Mouse (Mus musculus): ENCODE results near the gene Brwd3. TPM values are rescaled to one million over a fixed set of nuclear protein-coding genes. Genes with fewer than 3 reads are reported as not detected.

Gene Brwd3
- polyA plus RNA-seq, 1 experiment, result 3.5 TPM

DNA sequence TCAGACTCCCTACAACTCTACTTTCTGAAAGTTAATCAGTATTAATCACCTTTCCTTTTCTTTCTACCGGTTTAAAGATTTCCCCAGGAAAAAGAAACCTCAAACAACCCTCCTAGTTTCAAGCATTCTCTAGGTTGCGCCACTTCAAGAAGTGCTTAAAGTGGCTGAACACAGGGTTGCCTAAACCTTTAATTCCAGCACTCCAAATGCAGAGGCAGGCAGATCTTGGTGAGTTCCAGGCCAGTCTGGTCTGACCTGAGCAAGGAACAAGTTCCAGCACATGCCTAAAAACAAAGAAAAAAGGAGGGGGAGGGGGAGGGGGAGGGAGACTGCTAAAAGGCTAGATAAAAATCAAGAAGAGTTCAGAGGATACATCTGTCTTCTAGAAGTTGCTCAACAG, 6.1 kb downstream of the Brwd3 start:
- DNase-seq, result no peak
- Histone ChIP-seq H3K27ac (ENCODE audit: insufficient read depth, low read length) (no peak overlapping the region), H3K4me1 (ENCODE audit: control insufficient read depth, insufficient read depth, low read length) (no peaks in the 10 kb centered on the region), H3K27me3 (ENCODE audit: control insufficient read depth, insufficient read depth, low read length) (no peaks in the 10 kb centered on the region), H3K4me3 (replicated peaks; ENCODE audit: insufficient read depth, low read depth, low read length) (no peak overlapping the region)
- WGBS, result 76% methylated on average over 2 of the region's 2 CpGs
- no peak for TF ChIP-seq CTCF (IDR thresholded peaks at IDR 0.05; ENCODE audit: borderline replicate concordance, insufficient read depth, low read depth, low read length)
- TF ChIP-seq POLR2A (IDR thresholded peaks at IDR 0.05; ENCODE audit: borderline replicate concordance, insufficient read depth, low read length), result no peak

DNA sequence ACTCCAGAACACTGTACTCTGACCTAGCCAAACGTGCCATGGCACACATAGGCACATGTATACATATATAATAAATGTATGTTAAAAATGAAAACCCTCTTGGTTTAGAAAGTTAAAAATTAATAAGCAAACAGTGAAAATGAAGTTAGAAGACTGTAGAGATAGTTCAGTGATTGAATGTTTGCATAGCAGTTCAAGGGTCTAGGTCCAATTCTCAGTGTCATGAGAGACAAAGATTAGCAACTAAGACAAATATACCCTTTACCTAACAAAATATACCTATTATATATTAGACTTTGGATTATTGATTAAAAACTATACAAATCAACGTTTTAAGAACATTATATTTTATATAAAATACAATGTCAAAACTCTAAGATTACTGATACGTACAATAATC, 36.9 kb downstream of the Brwd3 start:
- no peaks in the 10 kb centered on the region for H3K27me3 ChIP-seq (ENCODE audit: control insufficient read depth, insufficient read depth, low read length)
- 83% methylated on average over 3 of the region's 3 CpGs for WGBS
- no peak for DNase-seq
- H3K4me3 ChIP-seq (replicated peaks; ENCODE audit: insufficient read depth, low read depth, low read length), result no peak overlapping the region
- no peak overlapping the region for H3K27ac ChIP-seq (ENCODE audit: insufficient read depth, low read length)
- no peaks in the 10 kb centered on the region for H3K4me1 ChIP-seq (ENCODE audit: control insufficient read depth, insufficient read depth, low read length)
- TF ChIP-seq POLR2A (IDR thresholded peaks at IDR 0.05; ENCODE audit: borderline replicate concordance, insufficient read depth, low read length) (no peak), CTCF (IDR thresholded peaks at IDR 0.05; ENCODE audit: borderline replicate concordance, insufficient read depth, low read depth, low read length) (no peak)

DNA sequence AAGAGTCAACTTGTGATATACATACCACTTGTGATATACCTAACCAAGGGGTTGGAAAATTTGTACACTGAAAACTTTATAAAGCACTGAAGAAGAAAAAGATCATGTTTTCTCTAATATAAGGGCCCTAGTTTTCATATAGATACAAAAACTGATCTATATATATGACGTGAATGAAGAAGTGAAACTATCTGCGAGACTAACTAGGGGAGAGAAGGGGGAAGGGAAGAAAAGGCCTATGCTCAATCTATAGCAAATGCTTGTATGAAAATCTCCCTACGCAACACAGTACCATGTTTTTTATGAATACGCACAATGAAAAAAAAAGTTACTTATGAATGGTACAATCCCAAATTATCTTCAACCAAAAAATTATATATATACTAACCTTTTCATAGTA, 50.4 kb downstream of the Brwd3 start:
- 91% methylated on average over 4 of the region's 4 CpGs for WGBS
- Histone ChIP-seq H3K4me1 (ENCODE audit: control insufficient read depth, insufficient read depth, low read length) (no peaks in the 10 kb centered on the region), H3K27ac (ENCODE audit: insufficient read depth, low read length) (no peak overlapping the region), H3K4me3 (replicated peaks; ENCODE audit: insufficient read depth, low read depth, low read length) (no peak overlapping the region), H3K27me3 (ENCODE audit: control insufficient read depth, insufficient read depth, low read length) (no peaks in the 10 kb centered on the region)
- no peak for DNase-seq
- no peak for TF ChIP-seq CTCF (IDR thresholded peaks at IDR 0.05; ENCODE audit: borderline replicate concordance, insufficient read depth, low read depth, low read length)
- no peak for TF ChIP-seq POLR2A (IDR thresholded peaks at IDR 0.05; ENCODE audit: borderline replicate concordance, insufficient read depth, low read length)

DNA sequence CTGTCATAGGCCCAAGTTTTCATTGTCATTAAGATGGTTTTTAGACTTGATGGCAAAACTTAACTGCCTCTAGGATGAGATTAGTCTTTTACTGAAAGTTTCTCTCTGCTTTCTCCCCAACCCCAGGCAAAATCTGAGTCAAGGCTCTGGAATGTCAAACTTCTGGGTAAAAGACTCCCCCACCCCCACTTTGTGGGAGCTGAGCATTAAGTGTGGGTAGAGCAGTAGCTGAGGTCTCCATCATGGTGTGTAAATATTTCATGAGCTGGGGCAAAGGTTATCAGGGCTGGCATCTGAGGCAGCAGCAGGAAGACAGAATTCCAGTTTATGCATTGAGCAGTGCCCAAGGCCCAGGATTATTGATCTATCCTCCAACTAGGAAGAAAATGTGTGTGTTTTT, 102.4 kb downstream of the Brwd3 start:
- H3K4me1 ChIP-seq (ENCODE audit: control insufficient read depth, insufficient read depth, low read length), result no peaks in the 10 kb centered on the region
- TF ChIP-seq CTCF (IDR thresholded peaks at IDR 0.05; ENCODE audit: borderline replicate concordance, insufficient read depth, low read depth, low read length) (no peak), POLR2A (IDR thresholded peaks at IDR 0.05; ENCODE audit: borderline replicate concordance, insufficient read depth, low read length) (no peak)
- DNase-seq, result no peak
- H3K27ac ChIP-seq (ENCODE audit: insufficient read depth, low read length), result no peak overlapping the region
- no peak overlapping the region for H3K4me3 ChIP-seq (replicated peaks; ENCODE audit: insufficient read depth, low read depth, low read length)
- H3K27me3 ChIP-seq (ENCODE audit: control insufficient read depth, insufficient read depth, low read length), result no peaks in the 10 kb centered on the region

DNA sequence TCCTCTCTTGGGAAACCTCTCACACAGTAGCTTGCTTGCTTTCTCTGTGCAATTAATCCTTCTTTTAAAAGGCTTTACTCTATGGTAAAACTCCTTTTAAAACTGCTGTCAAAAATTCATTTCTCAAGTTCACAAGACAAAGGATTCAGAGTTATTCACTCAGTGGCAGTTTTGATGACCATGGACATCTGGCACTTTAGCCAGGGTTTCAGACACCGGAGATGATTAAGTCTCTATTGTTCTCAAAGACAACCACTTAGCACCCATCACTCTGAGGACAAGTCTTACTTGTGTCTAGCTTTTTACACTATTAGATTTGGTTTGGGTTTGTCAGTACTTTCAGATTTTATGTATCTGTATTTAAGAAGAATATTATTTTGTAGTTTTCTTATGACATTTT, 104.6 kb downstream of the Brwd3 start:
- WGBS, result 17% methylated on average over 1 of the region's 1 CpGs
- no peaks in the 10 kb centered on the region for H3K4me1 ChIP-seq (ENCODE audit: control insufficient read depth, insufficient read depth, low read length)
- H3K27me3 ChIP-seq (ENCODE audit: control insufficient read depth, insufficient read depth, low read length), result no peaks in the 10 kb centered on the region
- H3K27ac ChIP-seq (ENCODE audit: insufficient read depth, low read length), result no peak overlapping the region
- no peak overlapping the region for H3K4me3 ChIP-seq (replicated peaks; ENCODE audit: insufficient read depth, low read depth, low read length)
- no peak for DNase-seq
- no peak for TF ChIP-seq POLR2A (IDR thresholded peaks at IDR 0.05; ENCODE audit: borderline replicate concordance, insufficient read depth, low read length)
- TF ChIP-seq CTCF (IDR thresholded peaks at IDR 0.05; ENCODE audit: borderline replicate concordance, insufficient read depth, low read depth, low read length), result no peak

DNA sequence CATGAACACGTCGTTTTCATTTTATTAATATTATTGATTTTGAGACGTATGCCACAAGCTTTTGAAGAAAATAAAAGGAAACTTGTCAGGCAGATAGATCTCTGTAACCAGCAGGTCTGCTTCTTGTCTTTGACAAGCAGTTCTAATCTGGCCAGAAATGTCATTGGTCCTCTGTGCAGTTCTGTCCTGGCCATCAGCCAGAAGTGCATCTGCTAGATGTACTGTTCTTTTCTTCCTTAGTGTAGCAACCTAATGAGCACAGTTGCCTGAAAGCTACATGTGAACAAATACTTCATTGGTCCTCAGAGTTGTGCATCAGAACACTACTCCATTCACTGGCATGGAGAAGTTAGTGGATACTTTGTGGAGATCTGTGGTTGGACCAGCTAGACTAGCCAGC, 105.1 kb downstream of the Brwd3 start:
- WGBS, result 22% methylated on average over 3 of the region's 3 CpGs
- H3K27me3 ChIP-seq (ENCODE audit: control insufficient read depth, insufficient read depth, low read length), result no peaks in the 10 kb centered on the region
- no peaks in the 10 kb centered on the region for H3K4me1 ChIP-seq (ENCODE audit: control insufficient read depth, insufficient read depth, low read length)
- H3K27ac ChIP-seq (ENCODE audit: insufficient read depth, low read length), result no peak overlapping the region
- TF ChIP-seq POLR2A (IDR thresholded peaks at IDR 0.05; ENCODE audit: borderline replicate concordance, insufficient read depth, low read length) (no peak), CTCF (IDR thresholded peaks at IDR 0.05; ENCODE audit: borderline replicate concordance, insufficient read depth, low read depth, low read length) (no peak)
- H3K4me3 ChIP-seq (replicated peaks; ENCODE audit: insufficient read depth, low read depth, low read length), result no peak overlapping the region
- peak in 1 of 2 experiments; percentile 4 for DNase-seq

DNA sequence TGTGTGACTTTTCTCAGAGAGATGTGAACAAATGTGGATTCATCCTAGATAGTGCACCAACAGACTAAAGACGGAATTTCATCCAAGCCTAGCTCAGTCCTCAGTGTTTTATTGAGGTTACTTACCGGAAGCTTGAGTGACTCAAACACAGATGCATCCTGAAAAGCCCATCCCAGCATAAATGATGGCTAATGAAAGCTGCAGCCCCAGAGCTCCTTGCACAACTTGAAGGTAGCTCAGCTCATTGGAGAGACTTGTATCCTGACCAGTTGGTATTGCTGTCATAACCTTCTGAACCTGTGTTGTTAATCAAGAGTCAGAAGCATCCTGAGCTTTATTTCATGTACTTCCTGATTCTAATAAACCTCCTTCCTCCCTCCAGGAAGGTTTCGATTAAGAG, 105.8 kb downstream of the Brwd3 start:
- TF ChIP-seq CTCF (IDR thresholded peaks at IDR 0.05; ENCODE audit: borderline replicate concordance, insufficient read depth, low read depth, low read length) (no peak), POLR2A (IDR thresholded peaks at IDR 0.05; ENCODE audit: borderline replicate concordance, insufficient read depth, low read length) (no peak)
- 55% methylated on average over 3 of the region's 3 CpGs for WGBS
- Histone ChIP-seq H3K27me3 (ENCODE audit: control insufficient read depth, insufficient read depth, low read length) (no peaks in the 10 kb centered on the region), H3K27ac (ENCODE audit: insufficient read depth, low read length) (no peak overlapping the region), H3K4me3 (replicated peaks; ENCODE audit: insufficient read depth, low read depth, low read length) (no peak overlapping the region), H3K4me1 (ENCODE audit: control insufficient read depth, insufficient read depth, low read length) (no peaks in the 10 kb centered on the region)
- DNase-seq, result no peak

DNA sequence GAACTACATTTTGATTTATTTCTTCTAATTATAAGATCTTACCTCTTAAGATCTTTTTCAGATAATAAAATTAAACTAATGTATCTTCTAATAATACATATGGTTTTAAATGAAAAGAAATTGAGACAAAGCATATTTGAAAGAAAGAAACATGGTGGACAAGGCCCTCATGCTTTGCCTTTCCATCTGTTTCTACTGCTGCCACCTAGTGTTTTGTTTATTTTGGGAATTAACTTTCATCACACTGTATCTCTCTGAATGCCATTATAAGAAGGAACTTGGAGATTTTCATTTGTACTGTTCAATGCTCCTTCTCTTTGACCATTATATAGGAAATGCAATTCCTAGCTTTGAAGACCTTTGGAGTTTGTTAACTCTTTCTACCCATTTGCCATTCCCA, 109.9 kb downstream of the Brwd3 start:
- no peaks in the 10 kb centered on the region for H3K4me1 ChIP-seq (ENCODE audit: control insufficient read depth, insufficient read depth, low read length)
- TF ChIP-seq CTCF (IDR thresholded peaks at IDR 0.05; ENCODE audit: borderline replicate concordance, insufficient read depth, low read depth, low read length) (no peak), POLR2A (IDR thresholded peaks at IDR 0.05; ENCODE audit: borderline replicate concordance, insufficient read depth, low read length) (no peak)

More for the DNA sequence above, 109.9 kb downstream of the Brwd3 start:
- no peak overlapping the region for H3K27ac ChIP-seq (ENCODE audit: insufficient read depth, low read length)
- H3K4me3 ChIP-seq (replicated peaks; ENCODE audit: insufficient read depth, low read depth, low read length), result no peak overlapping the region
- H3K27me3 ChIP-seq (ENCODE audit: control insufficient read depth, insufficient read depth, low read length), result no peaks in the 10 kb centered on the region
- no peak for DNase-seq

All from cerebellum, adult 2 months (tissue).